Mouse (Mus musculus) adrenal gland, postnatal 25 days (tissue): ENCODE data around the gene Col11a2. TPM values are rescaled to one million over a fixed set of nuclear protein-coding genes. Genes with fewer than 3 reads are reported as not detected.
A peak's percentile ranks its signal among the peaks of the same experiment; 100 is the strongest.

ENCODE experiments used
- DNase-seq: peaks from one replicate; pipeline ENCODE4 v3.0.0; 2021; ENCODE audit warnings: mixed read lengths
- total RNA-seq: library from RNA; stranded (reverse); gene quantifications from 2 replicates; pipeline ENCODE4 v1.2.3, GENCODE M21; 2021

Col11a2 gene
- total RNA-seq, 1 experiment from 2014 or later: 0.91 TPM

- DNase-seq: no peak
These were observed 18.0 kb downstream of the Col11a2 start for GRCm38 (mm10) chr17:34057224-34057623.

DNA sequence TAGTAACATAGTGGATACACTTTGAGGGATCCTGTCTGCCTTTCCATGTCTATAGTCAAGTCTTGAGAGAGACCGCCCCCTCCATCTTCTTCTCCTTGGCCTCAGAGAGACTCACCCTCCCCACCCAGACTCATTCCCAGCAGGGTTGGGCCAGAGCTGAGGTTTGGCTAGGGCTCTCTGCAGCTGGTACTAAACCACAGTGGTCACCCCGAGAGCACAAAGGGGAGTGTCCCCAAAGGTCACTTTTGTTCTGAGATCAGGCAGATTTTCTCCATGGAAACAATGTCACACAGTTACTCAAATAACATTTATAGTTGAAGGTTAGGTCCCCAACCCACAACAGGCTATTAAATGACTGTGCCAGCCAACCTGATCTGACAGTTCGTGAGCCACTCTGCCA, 29.6 kb downstream of the Col11a2 start:
- no peak for DNase-seq

- no peak for DNase-seq
These were observed 32.9 kb downstream of the Col11a2 start for GRCm38 (mm10) chr17:34072091-34072490.

GRCm38 (mm10) chr17:34075271-34075670, 36.0 kb downstream of the Col11a2 start:
- peak; percentile 61 for DNase-seq

GRCm38 (mm10) chr17:34077549-34077948, 38.3 kb downstream of the Col11a2 start:
- DNase-seq: peak; percentile 72

DNA sequence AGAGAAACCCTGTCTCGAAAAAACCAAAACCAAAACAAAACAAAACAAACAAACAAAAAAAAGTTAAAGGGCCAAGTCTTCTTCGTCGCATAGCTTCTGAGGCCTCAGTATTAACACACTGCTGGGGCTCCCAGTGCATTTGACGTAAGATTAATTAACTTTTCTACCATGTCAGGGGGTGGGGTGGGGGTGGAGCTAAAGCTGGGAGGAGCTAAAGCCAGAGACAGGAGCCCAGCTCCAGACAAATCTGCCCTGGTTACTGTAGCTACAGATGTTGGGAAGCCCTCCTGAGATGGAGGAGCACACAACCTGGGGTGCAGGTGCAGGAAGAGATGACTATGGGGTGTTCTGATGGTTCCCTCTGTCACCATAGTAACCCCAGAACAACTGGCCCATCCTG, 38.9 kb downstream of the Col11a2 start:
- DNase-seq: no peak

DNA sequence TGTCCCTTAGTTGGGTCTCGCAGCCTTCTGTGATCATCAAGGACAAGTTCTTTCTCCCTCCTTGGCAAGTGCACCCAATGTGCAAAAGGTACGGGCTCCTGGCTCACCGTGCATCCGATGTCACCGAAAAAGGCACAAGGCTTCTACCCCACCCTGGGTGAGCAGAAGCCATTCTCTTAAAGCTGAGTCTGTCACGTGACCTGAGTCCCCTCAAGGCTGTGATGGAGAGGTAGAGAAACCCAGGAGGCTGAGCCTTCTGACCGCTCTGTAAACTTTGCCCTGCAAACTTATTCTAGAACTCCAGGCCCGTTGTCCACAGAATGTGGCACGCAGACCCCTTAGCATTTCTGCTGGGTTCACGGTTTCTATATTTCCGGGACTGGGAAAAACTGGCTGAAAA, 39.8 kb downstream of the Col11a2 start:
- no peak for DNase-seq

DNA sequence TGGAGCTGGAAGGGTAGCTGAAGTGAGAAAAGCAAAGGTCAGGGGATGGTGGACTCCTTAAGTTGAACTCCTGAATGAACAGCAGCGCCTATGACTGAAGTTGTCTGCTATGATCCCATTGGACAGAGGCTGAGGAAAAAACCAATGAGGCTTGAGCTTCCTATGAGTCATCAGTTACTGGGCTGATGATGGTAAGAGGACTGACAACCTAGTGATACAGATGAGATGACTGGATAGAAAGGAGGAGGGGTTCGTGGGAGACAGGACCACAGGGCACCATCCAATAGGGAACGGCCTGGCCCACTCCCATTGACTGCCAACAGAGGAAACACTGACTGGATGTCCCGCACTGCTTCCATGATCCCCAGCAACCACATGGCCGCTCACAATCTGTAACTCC, 40.4 kb downstream of the Col11a2 start:
- no peak for DNase-seq

- DNase-seq: no peak
These were observed 43.9 kb downstream of the Col11a2 start for GRCm38 (mm10) chr17:34083104-34083503.

GRCm38 (mm10) chr17:34087386-34087785, 48.1 kb downstream of the Col11a2 start:
- no peak for DNase-seq

DNA sequence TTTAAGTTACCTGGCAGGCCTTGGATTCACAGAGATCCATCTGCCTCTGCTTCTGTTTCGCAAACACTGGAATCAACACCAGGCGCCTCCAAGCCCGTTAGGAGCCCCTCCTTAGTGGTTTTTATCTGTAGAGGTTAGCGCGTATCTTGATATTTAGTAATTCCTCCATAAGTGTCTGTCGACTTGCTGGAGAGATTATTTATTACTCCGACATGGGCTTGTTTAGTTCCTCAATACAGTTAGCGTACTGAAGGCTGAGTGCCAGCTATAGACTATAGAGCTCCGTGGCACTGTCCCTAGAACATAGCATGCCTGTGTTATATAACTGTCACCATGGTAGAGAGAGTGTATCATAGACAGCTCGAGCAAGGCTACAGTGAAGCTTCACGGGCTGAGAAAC, 48.9 kb downstream of the Col11a2 start:
- DNase-seq: no peak

DNA sequence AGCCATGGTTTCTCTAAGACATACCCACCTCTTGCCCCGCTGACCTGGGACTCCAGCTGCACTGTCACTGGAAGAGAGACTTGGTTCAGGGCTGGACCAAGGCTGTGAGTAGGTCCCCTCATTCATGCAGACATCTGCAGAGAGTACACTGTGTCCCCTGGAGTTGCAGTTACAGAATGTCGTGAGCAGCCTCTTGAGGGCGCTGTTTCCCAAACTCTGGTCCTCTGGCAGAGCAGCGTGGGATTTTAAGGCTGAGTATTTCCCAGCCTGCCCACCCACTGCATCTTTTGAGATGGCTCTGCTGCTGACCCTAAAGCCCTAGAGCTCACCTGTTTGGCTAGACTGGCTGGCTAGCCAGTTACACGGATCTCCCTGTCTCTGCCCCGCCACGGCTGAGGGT, 51.7 kb downstream of the Col11a2 start:
- DNase-seq: peak; percentile 39

- DNase-seq: no peak
These were observed 53.1 kb downstream of the Col11a2 start, which contains the start of gene H2-Oa for GRCm38 (mm10) chr17:34092197-34092875. Gene H2-Oa, plus strand, starts transcription at chr17:34092340.

- no peak for DNase-seq
These were observed 54.1 kb downstream of the Col11a2 start for GRCm38 (mm10) chr17:34093199-34093874.

- DNase-seq: no peak
These were observed 55.2 kb downstream of the Col11a2 start for GRCm38 (mm10) chr17:34094283-34095035.

DNA sequence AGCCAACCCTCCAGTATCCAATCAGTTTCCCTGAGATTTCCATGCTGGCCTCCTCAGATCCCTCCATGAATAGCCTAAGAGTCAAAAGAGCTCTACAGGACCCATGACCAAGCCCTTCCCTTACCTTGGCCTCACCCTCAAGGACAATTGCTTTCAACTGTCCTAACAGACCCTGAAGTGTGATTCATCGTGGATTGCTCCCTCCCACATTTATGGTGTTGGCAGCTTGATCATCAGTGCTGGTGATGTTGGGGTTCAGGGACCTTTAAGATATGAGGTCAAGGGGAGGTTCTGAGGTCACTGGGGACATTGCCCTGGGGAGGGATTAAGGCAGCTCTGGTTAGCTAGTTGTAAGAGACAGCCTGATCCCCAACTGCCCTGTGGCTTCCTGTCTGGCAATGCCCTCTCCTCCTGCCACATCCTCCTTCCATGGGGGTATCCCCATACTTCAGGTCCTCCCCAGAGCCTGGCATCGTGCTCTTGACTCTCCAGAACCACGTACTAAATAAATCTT, 57.3 kb downstream of the Col11a2 start:
- DNase-seq: no peak

- DNase-seq: no peak
These were observed 58.0 kb downstream of the Col11a2 start for GRCm38 (mm10) chr17:34097272-34097671.

DNA sequence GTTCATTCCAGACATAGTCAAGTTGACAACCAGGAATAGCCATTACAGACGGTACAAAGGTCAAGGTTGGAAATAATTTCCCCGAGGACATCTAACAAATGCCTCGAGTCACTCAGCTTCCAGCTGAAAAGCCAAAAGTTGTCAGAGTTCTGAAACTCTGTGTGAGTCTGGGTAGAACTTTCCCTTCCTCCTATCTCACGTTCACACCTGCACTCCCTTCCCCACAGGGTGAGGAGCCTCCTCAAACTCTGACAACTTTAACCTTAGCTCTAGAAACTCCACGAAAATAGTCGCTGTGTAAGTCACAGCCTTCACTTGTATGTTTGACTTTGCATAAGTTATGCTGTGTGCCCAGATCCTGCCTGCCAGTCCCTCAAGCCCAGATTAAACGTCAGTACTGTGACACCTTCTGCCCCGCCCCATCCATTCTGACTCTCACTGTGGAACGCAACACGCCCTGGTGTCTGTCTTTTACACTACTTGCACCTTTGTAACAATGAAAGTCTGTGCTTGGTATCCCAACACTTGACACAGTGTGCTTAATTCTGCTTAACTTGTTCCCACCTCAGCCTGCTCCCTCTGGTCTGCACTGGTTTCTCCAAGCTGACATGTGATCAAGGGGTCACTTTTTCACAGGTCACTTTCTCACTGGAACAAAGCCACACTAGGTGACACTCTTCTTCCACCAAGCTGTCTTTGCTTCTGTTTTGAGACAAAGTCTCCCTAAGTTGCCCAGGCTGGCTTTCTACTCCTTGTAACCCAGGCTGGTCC, 59.7 kb downstream of the Col11a2 start:
- no peak for DNase-seq

DNA sequence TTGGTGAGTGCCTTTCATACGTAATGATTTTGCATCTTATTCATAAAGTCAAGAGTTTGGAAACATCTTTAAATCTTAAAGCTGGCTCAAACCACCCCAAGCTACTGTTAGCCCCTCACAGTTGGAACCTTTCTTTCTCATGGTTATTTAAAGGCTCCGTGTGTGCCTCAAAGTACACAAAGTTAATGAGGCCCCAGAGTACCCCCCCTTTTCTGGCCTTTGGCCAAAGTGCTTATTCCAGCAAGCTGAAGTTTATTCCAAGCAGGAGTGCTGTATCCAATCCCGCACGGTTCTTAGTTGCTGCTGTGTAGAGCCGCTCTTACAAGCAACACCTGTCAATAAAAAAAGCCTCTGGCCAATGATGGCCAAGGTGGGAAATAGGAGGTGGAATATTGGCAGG, 60.3 kb downstream of the Col11a2 start:
- no peak for DNase-seq

DNA sequence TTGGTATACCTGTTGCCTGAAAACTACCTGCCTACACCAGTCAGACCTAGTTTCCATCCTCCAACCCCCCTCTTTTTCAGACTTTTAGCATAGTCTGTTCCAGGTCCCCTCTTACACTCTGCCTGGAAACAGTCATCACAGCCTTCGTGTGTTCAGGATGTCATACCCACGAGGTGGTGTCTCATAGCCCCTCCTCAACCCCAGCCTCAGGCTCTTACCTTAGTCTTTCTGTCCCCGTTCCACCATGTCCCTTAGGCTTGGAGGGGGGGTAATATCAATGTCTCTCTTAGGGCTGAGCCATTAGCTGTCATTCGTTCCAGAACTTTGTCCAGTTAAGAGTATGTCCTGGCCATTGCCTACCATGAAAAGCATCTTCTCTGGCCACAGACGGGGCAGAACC, 61.9 kb downstream of the Col11a2 start:
- no peak for DNase-seq

GRCm38 (mm10) chr17:34101604-34102032, 62.4 kb downstream of the Col11a2 start:
- DNase-seq: peak; percentile 95

DNA sequence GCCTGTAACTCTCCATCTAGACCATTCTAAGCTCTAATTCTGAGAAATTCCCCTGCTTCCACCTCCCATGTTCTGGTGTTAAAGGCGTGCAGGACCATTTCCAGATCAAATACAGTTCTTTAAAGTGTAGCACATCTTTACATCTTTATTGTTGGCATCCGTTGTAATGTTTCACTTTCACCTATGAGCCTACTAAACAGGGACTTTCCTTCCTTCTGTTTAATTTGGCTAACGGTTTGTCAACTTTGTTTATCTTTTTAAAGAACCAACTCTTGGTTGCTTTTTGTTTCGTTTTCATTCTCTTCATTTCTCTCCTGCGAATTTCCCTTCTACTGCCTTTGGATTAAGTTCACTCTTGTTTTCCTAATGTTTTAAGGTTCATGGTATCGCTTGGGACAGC, 63.6 kb downstream of the Col11a2 start:
- DNase-seq: no peak
